Mouse (Mus musculus): ENCODE measurements around the gene Klk5. TPM values are rescaled to one million over a fixed set of nuclear protein-coding genes. Genes with fewer than 3 reads are reported as not detected.

Klk5 gene
- not detected for polyA plus RNA-seq (2014; fragmentation: Illumina TruSeq; extraction: RNeasy Lipid Tissue Mini Kit (QIAGEN cat#74804); ENCODE audit: low read depth, low replicate concordance)

DNA sequence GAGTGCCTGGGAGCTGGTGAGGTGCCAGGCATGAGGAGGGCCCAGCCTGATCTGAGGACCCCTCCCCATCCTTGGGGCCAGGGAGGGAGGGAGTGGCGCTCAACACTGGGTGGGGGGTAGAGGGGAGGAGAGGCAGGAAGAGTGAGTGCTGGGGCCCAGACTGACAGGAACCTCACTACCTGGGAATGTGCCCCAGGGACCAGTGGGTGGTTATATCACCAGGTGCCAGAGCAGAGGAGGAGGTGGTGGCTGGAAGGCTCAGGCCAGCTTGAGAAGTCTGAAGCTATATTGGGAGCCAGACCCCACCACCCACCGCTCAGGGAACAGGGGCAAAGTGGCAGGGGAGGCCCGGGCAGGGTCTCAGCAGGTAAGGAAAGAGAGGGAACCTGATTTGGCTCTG lies at the start of gene Klk5:
TSS of gene Klk5 (plus strand) at position 271 of the 400 bp plus-strand sequence.

DNA sequence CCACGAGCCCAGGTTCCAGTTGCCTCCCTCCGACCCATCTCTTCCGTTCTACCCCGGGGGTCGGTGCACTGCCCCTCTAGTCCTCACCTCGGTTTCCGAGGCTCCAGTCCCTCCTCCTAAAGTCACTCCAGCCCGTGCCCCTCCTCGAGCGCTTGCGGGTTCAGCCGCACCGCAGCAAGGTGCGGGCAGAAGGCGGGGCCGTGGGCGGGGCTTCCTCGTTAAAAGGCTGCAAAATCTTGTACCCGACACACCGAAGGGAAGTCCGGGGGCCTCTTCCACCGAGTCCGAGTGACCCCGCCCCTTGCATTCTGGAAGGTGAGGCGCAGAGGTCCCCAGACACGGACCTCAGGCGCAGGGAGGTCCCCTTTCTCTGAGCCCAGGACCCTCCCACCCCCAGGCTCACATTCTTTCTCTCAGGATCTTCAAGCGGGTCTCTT lies 44.4 kb upstream of the Klk5 start, which contains the start of gene Klk8:
TSS of gene Klk8 (plus strand) at position 245 of the 437 bp plus-strand sequence.

DNA sequence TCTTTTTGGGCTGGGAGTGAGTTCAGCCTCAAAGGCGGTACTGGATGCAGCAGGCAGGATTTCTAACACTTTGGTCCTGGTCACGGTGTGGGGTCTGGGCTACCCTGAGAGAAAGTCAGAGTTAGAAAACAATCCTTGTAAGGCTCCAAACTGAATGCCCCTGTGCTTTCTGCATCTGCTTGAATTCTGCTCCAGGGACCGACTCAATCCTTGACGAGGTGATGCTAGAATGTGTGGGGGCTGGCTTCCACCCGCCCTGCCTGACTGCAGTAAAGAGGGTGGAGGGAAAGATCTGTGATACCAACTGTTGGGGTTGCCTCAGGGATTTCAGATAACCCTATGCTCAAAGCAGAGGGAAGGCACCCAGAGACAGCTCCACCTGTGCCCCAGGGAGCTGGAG lies 30.8 kb upstream of the Klk5 start, which contains the start of gene Klk7:
TSS of gene Klk7 (plus strand) at position 301 of the 400 bp plus-strand sequence.

DNA sequence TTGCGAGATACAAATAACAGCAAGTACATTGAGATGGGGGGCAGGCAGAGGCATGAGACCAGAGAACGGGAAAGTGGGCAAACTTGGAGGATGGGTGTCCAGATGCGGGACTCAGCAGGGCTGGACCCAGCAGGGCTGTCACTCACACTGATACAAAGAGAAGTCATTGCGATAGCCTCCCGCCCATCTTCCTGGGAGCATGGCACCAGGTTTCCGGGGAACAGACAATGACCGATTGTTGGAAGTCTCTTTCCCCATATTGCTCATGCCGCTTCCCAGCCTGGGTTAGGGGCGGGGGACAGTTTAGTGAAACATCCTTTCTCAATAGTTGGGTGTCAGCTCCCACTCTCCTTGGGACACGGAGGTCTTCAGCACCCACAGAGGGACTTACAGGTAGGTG lies 17.6 kb upstream of the Klk5 start, which contains the start of gene Klk6:
TSS of gene Klk6 (plus strand) at position 301 of the 400 bp plus-strand sequence.

DNA sequence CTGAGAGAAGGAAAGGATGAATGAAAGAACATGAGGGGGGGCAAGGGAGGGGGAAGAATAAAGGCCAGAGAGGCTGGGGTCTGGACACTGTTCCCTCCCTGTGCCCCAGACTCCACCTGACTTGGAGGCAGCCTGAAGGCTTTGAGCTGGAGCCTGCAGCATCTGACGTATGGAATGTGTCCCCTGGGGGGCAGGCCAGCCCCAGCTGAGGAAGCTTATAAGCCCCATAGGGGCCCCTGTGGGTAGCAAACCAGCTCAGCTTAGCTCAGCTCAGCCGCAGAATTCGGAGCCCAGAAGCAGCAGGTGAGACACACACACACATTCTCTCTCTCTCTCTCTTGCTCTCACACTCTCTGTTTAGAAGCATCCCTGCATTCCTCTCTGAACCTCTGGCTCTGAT lies 39.1 kb downstream of the Klk5 start, which contains the start of gene Klk4:
TSS of gene Klk4 (plus strand) at position 249 of the 400 bp plus-strand sequence.

Other genes starting within 250 kb of the Klk5 start
- not detected for gene Zfp819, start 234.8 kb upstream of the Klk5 start, polyA plus RNA-seq (2014; fragmentation: Illumina TruSeq; extraction: RNeasy Lipid Tissue Mini Kit (QIAGEN cat#74804); ENCODE audit: low read depth, low replicate concordance)
- not detected for gene Ceacam18, start 207.3 kb upstream of the Klk5 start, polyA plus RNA-seq (2014; fragmentation: Illumina TruSeq; extraction: RNeasy Lipid Tissue Mini Kit (QIAGEN cat#74804); ENCODE audit: low read depth, low replicate concordance)
- gene Siglece, start 181.8 kb upstream of the Klk5 start, polyA plus RNA-seq (2014; fragmentation: Illumina TruSeq; extraction: RNeasy Lipid Tissue Mini Kit (QIAGEN cat#74804); ENCODE audit: low read depth, low replicate concordance), result 1.2 TPM
- 2.5 TPM for gene Ctu1, start 170.0 kb upstream of the Klk5 start, polyA plus RNA-seq (2014; fragmentation: Illumina TruSeq; extraction: RNeasy Lipid Tissue Mini Kit (QIAGEN cat#74804); ENCODE audit: low read depth, low replicate concordance)
- gene Klk14, start 151.6 kb upstream of the Klk5 start, polyA plus RNA-seq (2014; fragmentation: Illumina TruSeq; extraction: RNeasy Lipid Tissue Mini Kit (QIAGEN cat#74804); ENCODE audit: low read depth, low replicate concordance), result not detected
- not detected for gene Klk13, start 129.4 kb upstream of the Klk5 start, polyA plus RNA-seq (2014; fragmentation: Illumina TruSeq; extraction: RNeasy Lipid Tissue Mini Kit (QIAGEN cat#74804); ENCODE audit: low read depth, low replicate concordance)
- gene Klk12, start 73.1 kb upstream of the Klk5 start, polyA plus RNA-seq (2014; fragmentation: Illumina TruSeq; extraction: RNeasy Lipid Tissue Mini Kit (QIAGEN cat#74804); ENCODE audit: low read depth, low replicate concordance), result not detected
- not detected for gene Klk11, start 67.4 kb upstream of the Klk5 start, polyA plus RNA-seq (2014; fragmentation: Illumina TruSeq; extraction: RNeasy Lipid Tissue Mini Kit (QIAGEN cat#74804); ENCODE audit: low read depth, low replicate concordance)
- not detected for gene Klk10, start 60.9 kb upstream of the Klk5 start, polyA plus RNA-seq (2014; fragmentation: Illumina TruSeq; extraction: RNeasy Lipid Tissue Mini Kit (QIAGEN cat#74804); ENCODE audit: low read depth, low replicate concordance)
- gene Klk9, start 50.1 kb upstream of the Klk5 start, polyA plus RNA-seq (2014; fragmentation: Illumina TruSeq; extraction: RNeasy Lipid Tissue Mini Kit (QIAGEN cat#74804); ENCODE audit: low read depth, low replicate concordance), result not detected
- 8.1 TPM for gene Klk8, start 44.4 kb upstream of the Klk5 start, polyA plus RNA-seq (2014; fragmentation: Illumina TruSeq; extraction: RNeasy Lipid Tissue Mini Kit (QIAGEN cat#74804); ENCODE audit: low read depth, low replicate concordance)
- gene Klk7, start 30.7 kb upstream of the Klk5 start, polyA plus RNA-seq (2014; fragmentation: Illumina TruSeq; extraction: RNeasy Lipid Tissue Mini Kit (QIAGEN cat#74804); ENCODE audit: low read depth, low replicate concordance), result not detected
- gene Klk6, start 17.5 kb upstream of the Klk5 start, polyA plus RNA-seq (2014; fragmentation: Illumina TruSeq; extraction: RNeasy Lipid Tissue Mini Kit (QIAGEN cat#74804); ENCODE audit: low read depth, low replicate concordance), result not detected
- gene Klk4, start 39.2 kb downstream of the Klk5 start, polyA plus RNA-seq (2014; fragmentation: Illumina TruSeq; extraction: RNeasy Lipid Tissue Mini Kit (QIAGEN cat#74804); ENCODE audit: low read depth, low replicate concordance), result not detected
- gene Klk15, start 91.8 kb downstream of the Klk5 start, polyA plus RNA-seq (2014; fragmentation: Illumina TruSeq; extraction: RNeasy Lipid Tissue Mini Kit (QIAGEN cat#74804); ENCODE audit: low read depth, low replicate concordance), result not detected
- not detected for gene Klk1b8, start 108.7 kb downstream of the Klk5 start, polyA plus RNA-seq (2014; fragmentation: Illumina TruSeq; extraction: RNeasy Lipid Tissue Mini Kit (QIAGEN cat#74804); ENCODE audit: low read depth, low replicate concordance)
- gene Klk1b1, start 124.8 kb downstream of the Klk5 start, polyA plus RNA-seq (2014; fragmentation: Illumina TruSeq; extraction: RNeasy Lipid Tissue Mini Kit (QIAGEN cat#74804); ENCODE audit: low read depth, low replicate concordance), result not detected
- not detected for gene Klk1b9, start 134.1 kb downstream of the Klk5 start, polyA plus RNA-seq (2014; fragmentation: Illumina TruSeq; extraction: RNeasy Lipid Tissue Mini Kit (QIAGEN cat#74804); ENCODE audit: low read depth, low replicate concordance)
- gene Klk1b11, start 153.9 kb downstream of the Klk5 start, polyA plus RNA-seq (2014; fragmentation: Illumina TruSeq; extraction: RNeasy Lipid Tissue Mini Kit (QIAGEN cat#74804); ENCODE audit: low read depth, low replicate concordance), result not detected
- 0.45 TPM for gene Klk1b26, start 170.2 kb downstream of the Klk5 start, polyA plus RNA-seq (2014; fragmentation: Illumina TruSeq; extraction: RNeasy Lipid Tissue Mini Kit (QIAGEN cat#74804); ENCODE audit: low read depth, low replicate concordance)
- gene Klk1b27, start 210.3 kb downstream of the Klk5 start, polyA plus RNA-seq (2014; fragmentation: Illumina TruSeq; extraction: RNeasy Lipid Tissue Mini Kit (QIAGEN cat#74804); ENCODE audit: low read depth, low replicate concordance), result not detected

Data from heart, adult 10 weeks (tissue).